Mouse (Mus musculus) thymus, adult 2 months (tissue): ENCODE results near the gene Arhgef19.

Source experiments
- CTCF ChIP-seq: fragments of 200-500 bp; IDR thresholded peaks from 2 replicates; pipeline ENCODE4 v1.5.1; 2012; ENCODE audit warnings: mild to moderate bottlenecking, control low read depth, low read length, moderate library complexity, borderline replicate concordance; ENCODE audit not compliant: control insufficient read depth, poor library complexity, insufficient read depth; ENCODE audit errors: extremely low read depth
- POLR2A ChIP-seq: fragments of 200-500 bp; IDR thresholded peaks from 2 replicates; pipeline ENCODE4 v1.6.1; 2012; ENCODE audit warnings: mild to moderate bottlenecking, low read length, control low read depth, moderate library complexity; ENCODE audit not compliant: control insufficient read depth, poor library complexity, insufficient read depth; ENCODE audit errors: extremely low read depth

DNA sequence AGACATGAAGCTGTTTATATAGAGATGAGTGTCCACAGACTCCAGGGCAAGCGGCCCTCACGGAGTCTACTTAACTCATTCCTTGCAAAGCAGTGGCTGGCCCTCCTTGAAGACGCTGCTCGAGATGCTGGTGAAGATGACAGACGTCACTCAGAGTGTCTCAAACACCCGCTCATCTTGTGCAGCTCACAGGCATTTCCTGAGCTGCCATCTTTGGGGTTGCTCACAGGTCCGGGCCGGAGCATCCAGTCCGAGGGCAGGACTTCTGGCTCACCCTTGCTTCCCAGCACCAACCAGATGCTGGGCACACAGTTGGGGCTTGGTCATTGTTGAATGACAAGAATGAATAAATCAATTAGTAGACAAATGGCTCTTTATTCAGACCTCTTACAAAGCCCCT is 26.4 kb upstream of the Arhgef19 start:
- TF ChIP-seq POLR2A (no peak), CTCF (no peak)
